8 mouse cellular contexts compared by ENCODE assay signal in genomic region chr10:79996272-79997033, GRCm38 (mm10). TPM values are rescaled to one million over a fixed set of nuclear protein-coding genes. Genes with fewer than 3 reads are reported as not detected.
DNase-seq lines count a peak whose midpoint lies in the region; ATAC-seq and TF ChIP-seq lines count a peak whose summit lies in the region.

Gene Abca7, plus strand, starts transcription at chr10:79996494.

- peaks cover 44% of the 10 kb centered on the region for H3K36me3 ChIP-seq in heart, embryonic 13.5 days
- H3K36me3 ChIP-seq in liver, embryonic 11.5 days (ENCODE audit: control insufficient read depth, insufficient read depth, low read length): peaks cover 28% of the 10 kb centered on the region
- H3K36me3 ChIP-seq in myocyte (ENCODE audit: control insufficient read depth, insufficient read depth): peaks cover 9% of the 10 kb centered on the region

- H3K4me2 ChIP-seq in heart, embryonic 13.5 days: peak within 1 kb of the TSS; percentile 78
- H3K4me2 ChIP-seq in liver, embryonic 11.5 days: peak within 1 kb of the TSS; percentile 89
- H3K4me2 ChIP-seq in myocyte (ENCODE audit: low read depth): peak within 1 kb of the TSS; percentile 89

- H3K27ac ChIP-seq in brown adipose tissue, adult 24 weeks (replicated peaks; ENCODE audit: low read depth, low read length): peak within 1 kb of the TSS; percentile 81
- peak within 1 kb of the TSS; percentile 75 for H3K27ac ChIP-seq in heart, embryonic 13.5 days (replicated peaks)
- peak within 1 kb of the TSS; percentile 80 for H3K27ac ChIP-seq in liver, embryonic 11.5 days (ENCODE audit: low read depth, low read length)

- H3K79me2 ChIP-seq in myocyte (ENCODE audit: control insufficient read depth, insufficient read depth): peaks cover 6% of the 10 kb centered on the region

- H3ac ChIP-seq in myocyte (ENCODE audit: control insufficient read depth, insufficient read length): no peak within 1 kb of the TSS

- peak within 1 kb of the TSS; percentile 83 for H3K9ac ChIP-seq in heart, embryonic 13.5 days
- peak within 1 kb of the TSS; percentile 69 for H3K9ac ChIP-seq in liver, embryonic 11.5 days (ENCODE audit: low read depth, low read length)

- peak; percentile 93 for ATAC-seq in CD4-positive, CD25-positive, alpha-beta regulatory T cell, adult 4 months
- ATAC-seq in erythroid progenitor cell, adult 5-6 weeks (replicated peaks; ENCODE audit: low FRiP score, poor library complexity, severe bottlenecking): peak; percentile 85
- ATAC-seq in heart, embryonic 13.5 days (ENCODE audit: extremely low read depth, insufficient number of reproducible peaks, low FRiP score, low TSS enrichment): peak; percentile 71
- peak; percentile 89 for ATAC-seq in liver, embryonic 11.5 days (replicated peaks; ENCODE audit: low FRiP score)

- H3K27me3 ChIP-seq in heart, embryonic 13.5 days (replicated peaks): peaks cover 17% of the 10 kb centered on the region
- H3K27me3 ChIP-seq in liver, embryonic 11.5 days (replicated peaks; ENCODE audit: control insufficient read depth, insufficient read depth, low read length): no peaks in the 10 kb centered on the region; the same call in 1 of the 2 replicates
- H3K27me3 ChIP-seq in myocyte (ENCODE audit: control insufficient read depth, insufficient read depth, insufficient read length): no peaks in the 10 kb centered on the region

- DNase-seq in kidney, postnatal 10 days: peak; percentile 99
- DNase-seq in liver, embryonic 11.5 days (ENCODE audit: low spot score): peak; percentile 94
- peak; percentile 99 to 100 for DNase-seq in spleen, postnatal 4 days (ENCODE audit: low spot score in 2 of 2)

- H3K4me3 ChIP-seq in brown adipose tissue, adult 24 weeks (ENCODE audit: insufficient read depth, low read depth, low read length): peak within 1 kb of the TSS; percentile 90
- peak within 1 kb of the TSS; percentile 61 for H3K4me3 ChIP-seq in heart, embryonic 13.5 days
- peak within 1 kb of the TSS; percentile 66 for H3K4me3 ChIP-seq in liver, embryonic 11.5 days (ENCODE audit: low read depth, low read length)
- peak within 1 kb of the TSS; percentile 73 for H3K4me3 ChIP-seq in myocyte

- H3K9me3 ChIP-seq in heart, embryonic 13.5 days: no peaks in the 10 kb centered on the region
- H3K9me3 ChIP-seq in liver, embryonic 11.5 days (ENCODE audit: control insufficient read depth, low read length): peaks cover 3% of the 10 kb centered on the region

- under 1% methylated on average over 34 of the region's 34 CpGs for WGBS in heart, embryonic 13.5 days
- WGBS in liver, embryonic 11.5 days: under 1% methylated on average over 34 of the region's 34 CpGs

- no peaks in the 10 kb centered on the region for H3K4me1 ChIP-seq in brown adipose tissue, adult 24 weeks (ENCODE audit: control insufficient read depth, insufficient read depth, insufficient read length, low read length)
- peaks cover 15% of the 10 kb centered on the region for H3K4me1 ChIP-seq in heart, embryonic 13.5 days
- H3K4me1 ChIP-seq in liver, embryonic 11.5 days (replicated peaks; ENCODE audit: control insufficient read depth, insufficient read depth, low read length): peaks cover 21% of the 10 kb centered on the region

- TF ChIP-seq POLR2A in myocyte (IDR thresholded peaks at IDR 0.05; ENCODE audit: insufficient read length, low read depth): no peak

TF ChIP-seq in myocyte, 11 proteins besides CTCF, POLR2A, EP300 and RAD21:
- no peak for TF ChIP-seq MYOG (IDR thresholded peaks at IDR 0.05; ENCODE audit: control insufficient read depth in 1 of 3, insufficient read depth in 1 of 3, insufficient read length in 2 of 3, low read depth in 2 of 3)
- peak; percentile 13 for TF ChIP-seq E2F4 (IDR thresholded peaks at IDR 0.05; ENCODE audit: insufficient read depth)
- peak in 1 of 3 experiments; percentile 10 for TF ChIP-seq MYOD1 (IDR thresholded peaks at IDR 0.05; ENCODE audit: control insufficient read depth in 1 of 3, insufficient read length in 2 of 3, low read depth in 2 of 3)
- TF ChIP-seq USF1 (IDR thresholded peaks at IDR 0.05; ENCODE audit: low read depth): no peak

RNA-seq across cellular contexts. Expression of gene Abca7, which starts in this region (rescaled TPM):
- 10 to 100 TPM; 11.4 to 16.4 TPM for polyA plus RNA-seq in CD4-positive, CD25-positive, alpha-beta regulatory T cell, adult 4 months (2017; shearing (Covaris generic))
- polyA plus RNA-seq in brown adipose tissue, adult 24 weeks (2012; ENCODE audit: insufficient read depth, insufficient read length, missing spikeins): 5.1 and 5.4 TPM in 2 replicates
- total RNA-seq in erythroid progenitor cell, adult 5-6 weeks (2015; ENCODE audit: low replicate concordance): 44.0 and 58.4 TPM in 2 replicates
- total RNA-seq in erythroid progenitor cell, adult 5-6 weeks (2017; ENCODE audit: low replicate concordance): 58.6 and 71.8 TPM in 2 replicates
- 2.2 and 2.6 TPM in 2 replicates for polyA plus RNA-seq in heart, embryonic 13.5 days (2015; fragmentation: Nextera tagmentation; extraction: Ambion mirVana)
- 7.7 and 8.6 TPM in 2 replicates for polyA plus RNA-seq in liver, embryonic 11.5 days (2014; fragmentation: Nextera tagmentation; extraction: Ambion mirVana)
- 15.6 TPM for polyA plus RNA-seq in myocyte (2012; fragmentation: generic; extraction: Trizol)

Comparison
In these comparisons a context has a peak if more than half of its experiments do, and no peak if none do; other contexts are left out.
1. Peak in every context shown above with its lines: DNase-seq, ATAC-seq, H3K4me3 ChIP-seq and H3K27ac ChIP-seq.